Mouse (Mus musculus) heart, adult 2 months (tissue): ENCODE results near the gene Btbd6. TPM values are rescaled to one million over a fixed set of nuclear protein-coding genes. Genes with fewer than 3 reads are reported as not detected.

Source experiments
- DNase-seq, 2 experiments: peaks; one replicate each; pipeline ENCODE4 v3.0.0; 2021
- H3K27ac ChIP-seq: fragments of 200-600 bp; 2 replicates; pipeline ENCODE4 v1.8.1; 2022
- H3K27me3 ChIP-seq: fragments of 200-500 bp; 2 replicates; pipeline ENCODE4 v1.6.1; 2012; ENCODE audit warnings: mild to moderate bottlenecking, low read length, inconsistent platforms, mixed read lengths; ENCODE audit not compliant: control insufficient read depth, insufficient read depth
- H3K36me3 ChIP-seq: fragments of 200-500 bp; 2 replicates; pipeline ENCODE4 v1.6.1; 2012; ENCODE audit warnings: low read length, inconsistent platforms; ENCODE audit not compliant: control insufficient read depth, insufficient read depth
- H3K4me1 ChIP-seq: fragments of 200-500 bp; 2 replicates; pipeline ENCODE4 v1.6.1; 2011; ENCODE audit warnings: low read length; ENCODE audit not compliant: control insufficient read depth, insufficient read depth
- H3K4me3 ChIP-seq: fragments of 200-600 bp; 2 replicates; pipeline ENCODE4 v1.8.1; 2022
- H3K79me2 ChIP-seq: fragments of 200-500 bp; replicated peaks from 2 replicates; pipeline ENCODE4 v1.6.1; 2012; ENCODE audit warnings: mild to moderate bottlenecking, inconsistent platforms, low read length, moderate library complexity, mixed read lengths; ENCODE audit not compliant: control insufficient read depth, insufficient read depth
- H3K9ac ChIP-seq: fragments of 200-500 bp; 2 replicates; pipeline ENCODE4 v1.6.1; 2012; ENCODE audit warnings: low read depth, mild to moderate bottlenecking, control low read depth, inconsistent platforms, low read length, mixed read lengths
- CTCF ChIP-seq: fragments of 200-600 bp; IDR thresholded peaks from 2 replicates; pipeline ENCODE4 v1.8.1; 2022; ENCODE audit warnings: antibody characterized with exemption, mild to moderate bottlenecking, moderate library complexity
- EP300 ChIP-seq: fragments of 200-500 bp; IDR thresholded peaks from 2 replicates; pipeline ENCODE4 v1.6.1; 2011; ENCODE audit warnings: low read depth, low read length, control low read depth; ENCODE audit not compliant: insufficient read depth
- POLR2A ChIP-seq: fragments of 200-500 bp; IDR thresholded peaks from 2 replicates; pipeline ENCODE4 v1.6.1; 2011; ENCODE audit warnings: mild to moderate bottlenecking, low read depth, low read length, control low read depth; ENCODE audit not compliant: insufficient read depth
- WGBS: fragments of 180-500 bp; shearing (Covaris S2); methylation state at CpG from one replicate; pipeline ENCODE4 v1.1.7; 2018; 5-methylcytosine and 5-hydroxymethylcytosine counted together
- intact Hi-C: fragments of 180-260 bp; cut with DNase I; formaldehyde crosslinking; loops from one replicate; pipeline ENCODE4 v1.15.1; 2025
- polyA plus RNA-seq: library from polyadenylated mRNA; depleted of rRNA; stranded (reverse); fragments of >200 nt; gene quantifications from 2 replicates; pipeline ENCODE4 v1.2.3, GENCODE M21; 2012; rRNA removed
- total RNA-seq, 2 experiments: library from RNA; stranded (reverse); gene quantifications; 2 replicates each; pipeline ENCODE4 v1.2.3; 2021

Gene Btbd6
- total and polyA plus RNA-seq, 3 experiments, result 21.8 to 27.4 (median 24.3) TPM

- H3K27me3 ChIP-seq, result no peaks in the 10 kb centered on the region
- H3K27ac ChIP-seq, result no peak overlapping the region
- intact Hi-C loops, result no loop called here
- TF ChIP-seq POLR2A (no peak), CTCF (no peak), EP300 (no peak)
- no peak overlapping the region for H3K4me3 ChIP-seq
- WGBS, result 87% methylated on average over 4 of the region's 4 CpGs
- no peak overlapping the region for H3K9ac ChIP-seq
- no peak for DNase-seq
- H3K4me1 ChIP-seq, result peaks cover 4% of the 10 kb centered on the region
- H3K79me2 ChIP-seq, result 0 out of 2 replicates have a peak, but pooled peaks cover 2% of the 10 kb centered on the region
- no peaks in the 10 kb centered on the region for H3K36me3 ChIP-seq
Measured at GRCm38 (mm10) chr12:113018763-113019162, 42.5 kb downstream of the Btbd6 start.

- TF ChIP-seq CTCF, result no peak
- no peak for TF ChIP-seq POLR2A
- TF ChIP-seq EP300, result no peak
- no peak overlapping the region for H3K4me3 ChIP-seq
- H3K27me3 ChIP-seq, result no peaks in the 10 kb centered on the region
- no peak overlapping the region for H3K27ac ChIP-seq
- no peaks in the 10 kb centered on the region; the same call in 1 of the 2 replicates for H3K4me1 ChIP-seq
- no peak overlapping the region for H3K9ac ChIP-seq
- intact Hi-C loops, result no loop called here
- peaks cover 3% of the 10 kb centered on the region; the same call in 1 of the 2 replicates for H3K79me2 ChIP-seq
- DNase-seq, result no peak
- no peaks in the 10 kb centered on the region for H3K36me3 ChIP-seq
Measured at GRCm38 (mm10) chr12:113021488-113021887, 45.2 kb downstream of the Btbd6 start.

GRCm38 (mm10) chr12:113023082-113023481, 46.8 kb downstream of the Btbd6 start:
- no peaks in the 10 kb centered on the region for H3K27me3 ChIP-seq
- intact Hi-C loops, result no loop called here
- no peaks in the 10 kb centered on the region for H3K36me3 ChIP-seq
- WGBS, result 66% methylated on average over 4 of the region's 4 CpGs
- no peak for DNase-seq
- no peak overlapping the region for H3K27ac ChIP-seq
- H3K4me1 ChIP-seq, result peaks cover 4% of the 10 kb centered on the region
- no peak overlapping the region for H3K9ac ChIP-seq
- TF ChIP-seq POLR2A (no peak), EP300 (no peak), CTCF (no peak)
- no peak overlapping the region for H3K4me3 ChIP-seq
- H3K79me2 ChIP-seq, result peaks cover 3% of the 10 kb centered on the region; the same call in 1 of the 2 replicates

- no peaks in the 10 kb centered on the region for H3K27me3 ChIP-seq
- intact Hi-C loops, result no loop called here
- H3K4me3 ChIP-seq, result no peak overlapping the region
- no peak for DNase-seq
- 96% methylated on average over 1 of the region's 1 CpGs for WGBS
- H3K27ac ChIP-seq, result no peak overlapping the region
- TF ChIP-seq POLR2A, result no peak
- peak; percentile 33; the same call in 1 of the 2 replicates for TF ChIP-seq CTCF
- TF ChIP-seq EP300, result no peak
- H3K36me3 ChIP-seq, result no peaks in the 10 kb centered on the region
- H3K9ac ChIP-seq, result no peak overlapping the region
- H3K79me2 ChIP-seq, result peaks cover 3% of the 10 kb centered on the region; the same call in 1 of the 2 replicates
- H3K4me1 ChIP-seq, result peaks cover 14% of the 10 kb centered on the region
Measured at GRCm38 (mm10) chr12:113026557-113026956, 50.3 kb downstream of the Btbd6 start.

GRCm38 (mm10) chr12:113027495-113027894, 51.2 kb downstream of the Btbd6 start:
- DNase-seq, result peak in 1 of 2 experiments; percentile 17
- Histone ChIP-seq H3K36me3 (no peaks in the 10 kb centered on the region), H3K27ac (no peak overlapping the region), H3K27me3 (no peaks in the 10 kb centered on the region), H3K9ac (no peak overlapping the region), H3K79me2 (peaks cover 3% of the 10 kb centered on the region; the same call in 1 of the 2 replicates), H3K4me3 (no peak overlapping the region), H3K4me1 (peaks cover 21% of the 10 kb centered on the region)
- intact Hi-C loops, result no loop called here
- 91% methylated on average over 2 of the region's 2 CpGs for WGBS
- no peak for TF ChIP-seq CTCF
- no peak for TF ChIP-seq EP300
- no peak for TF ChIP-seq POLR2A

- peak in 1 of 2 experiments; percentile 33 for DNase-seq
- no peaks in the 10 kb centered on the region for H3K27me3 ChIP-seq
- intact Hi-C loops, result no loop called here
- H3K79me2 ChIP-seq, result peaks cover 3% of the 10 kb centered on the region; the same call in 1 of the 2 replicates
- 57% methylated on average over 5 of the region's 5 CpGs for WGBS
- no peak overlapping the region for H3K27ac ChIP-seq
- H3K4me1 ChIP-seq, result peaks cover 21% of the 10 kb centered on the region
- H3K36me3 ChIP-seq, result no peaks in the 10 kb centered on the region
- no peak overlapping the region for H3K4me3 ChIP-seq
- TF ChIP-seq CTCF, result no peak
- H3K9ac ChIP-seq, result no peak overlapping the region
Measured at GRCm38 (mm10) chr12:113028067-113028466, 51.8 kb downstream of the Btbd6 start.

Other genes starting within 250 kb of the Btbd6 start
- gene Pld4, start 215.8 kb upstream of the Btbd6 start, total RNA-seq, result 1 to 10 TPM; 6.6 to 6.8 TPM
- 17.2 and 23.5 TPM in 2 replicates for gene Pld4, start 215.8 kb upstream of the Btbd6 start, polyA plus RNA-seq
- gene Ahnak2, start 173.8 kb upstream of the Btbd6 start, total RNA-seq, result 10 to 100 TPM; 14.8 to 15.7 TPM
- gene Ahnak2, start 173.8 kb upstream of the Btbd6 start, polyA plus RNA-seq, result 5.4 and 7.5 TPM in 2 replicates
- gene Clba1, start 167.5 kb upstream of the Btbd6 start, total RNA-seq, result 1 to 10 TPM; 1.7 to 3.1 TPM
- gene Clba1, start 167.5 kb upstream of the Btbd6 start, polyA plus RNA-seq, result 2.0 and 2.8 TPM in 2 replicates
- gene Cdca4, start 147.1 kb upstream of the Btbd6 start, total RNA-seq, result 1 to 10 TPM; 5.3 to 6.6 TPM
- 7.6 and 10.0 TPM in 2 replicates for gene Cdca4, start 147.1 kb upstream of the Btbd6 start, polyA plus RNA-seq
- under 1 TPM; 0.29 to 0.36 TPM for gene Gpr132, start 108.3 kb upstream of the Btbd6 start, total RNA-seq
- gene Gpr132, start 108.3 kb upstream of the Btbd6 start, polyA plus RNA-seq, result 1.00 and 2.0 TPM in 2 replicates
- gene Jag2, start 46.7 kb upstream of the Btbd6 start, total RNA-seq, result 10 to 100 TPM; 25.4 to 27.4 TPM
- 34.4 and 35.5 TPM in 2 replicates for gene Jag2, start 46.7 kb upstream of the Btbd6 start, polyA plus RNA-seq
- 1 to 10 TPM; 5.7 to 8.6 TPM for gene Nudt14, start 34.4 kb upstream of the Btbd6 start, total RNA-seq
- 11.4 and 14.8 TPM in 2 replicates for gene Nudt14, start 34.4 kb upstream of the Btbd6 start, polyA plus RNA-seq
- gene Brf1, start 24.2 kb downstream of the Btbd6 start, total RNA-seq, result 10 to 100 TPM; 22.3 to 25.1 TPM
- 22.4 and 29.3 TPM in 2 replicates for gene Brf1, start 24.2 kb downstream of the Btbd6 start, polyA plus RNA-seq
- 10 to 100 TPM; 34.9 to 37.5 TPM for gene Pacs2, start 38.0 kb downstream of the Btbd6 start, total RNA-seq
- gene Pacs2, start 38.0 kb downstream of the Btbd6 start, polyA plus RNA-seq, result 34.8 and 37.4 TPM in 2 replicates
- gene Tex22, start 98.0 kb downstream of the Btbd6 start, total RNA-seq, result under 1 TPM; 0.21 to 0.27 TPM
- 0.50 TPM in 1 of 2 replicates, not detected in the other for gene Tex22, start 98.0 kb downstream of the Btbd6 start, polyA plus RNA-seq
- 10 to 100 TPM; 44.8 to 54.8 TPM for gene Mta1, start 121.8 kb downstream of the Btbd6 start, total RNA-seq
- gene Mta1, start 121.8 kb downstream of the Btbd6 start, polyA plus RNA-seq, result 35.4 and 42.4 TPM in 2 replicates
- gene Crip2, start 163.8 kb downstream of the Btbd6 start, total RNA-seq, result 1,000 to 10,000 TPM; 1,390 to 1,660 TPM
- 3,159 and 3,188 TPM in 2 replicates for gene Crip2, start 163.8 kb downstream of the Btbd6 start, polyA plus RNA-seq
- 100 to 1,000 TPM; 194 to 200 TPM for gene Crip1, start 169.8 kb downstream of the Btbd6 start, total RNA-seq
- 429 and 531 TPM in 2 replicates for gene Crip1, start 169.8 kb downstream of the Btbd6 start, polyA plus RNA-seq
- gene Tedc1, start 179.9 kb downstream of the Btbd6 start, total RNA-seq, result under 1 TPM; 0.34 to 0.52 TPM
- 0.45 and 0.67 TPM in 2 replicates for gene Tedc1, start 179.9 kb downstream of the Btbd6 start, polyA plus RNA-seq
- gene Tmem121, start 209.4 kb downstream of the Btbd6 start, total RNA-seq, result under 1 TPM in 1 of 2 experiments, not detected in 1; 0.18 TPM
- gene Tmem121, start 209.4 kb downstream of the Btbd6 start, polyA plus RNA-seq, result 0.41 TPM in 1 of 2 replicates, not detected in the other